Mouse (Mus musculus): ENCODE measurements around the gene Mrrf. TPM values are rescaled to one million over a fixed set of nuclear protein-coding genes. Genes with fewer than 3 reads are reported as not detected.
"Not testable (repeated sequence)": the region's sequence is repeated elsewhere in the genome, so short reads cannot be mapped to it uniquely, and the experiment has no call there.

Gene Mrrf
- total and polyA plus RNA-seq, 3 experiments: 1.8 to 57.9 (median 55.2) TPM

GRCm38 (mm10) chr2:36179487-36179886 is 43.3 kb downstream of the Mrrf start:
- Histone ChIP-seq H3K4me1 (ENCODE audit: insufficient read depth, low read depth, low read length) (peaks cover 5% of the 10 kb centered on the region), H3K36me3 (replicated peaks) (peaks cover 77% of the 10 kb centered on the region), H3K27me3 (ENCODE audit: insufficient read depth, low read length) (no peaks in the 10 kb centered on the region), H3K4me3 (ENCODE audit: low read depth, low read length) (no peak overlapping the region), H3K9me3 (replicated peaks) (no peaks in the 10 kb centered on the region)
- no peak for ATAC-seq (ENCODE audit: extremely low read depth, insufficient number of reproducible peaks, low FRiP score, poor library complexity, severe bottlenecking)
- no peak for DNase-seq (ENCODE audit: low spot score)
- TF ChIP-seq GATA2 (IDR thresholded peaks at IDR 0.05; ENCODE audit: borderline replicate concordance, low read depth, low read length) (no peak), GATA1 (IDR thresholded peaks at IDR 0.05; ENCODE audit: borderline replicate concordance, low read length) (no peak), POLR2AphosphoS5 (IDR thresholded peaks at IDR 0.05; ENCODE audit: insufficient replicate concordance, low read depth, low read length) (no peak), TAL1 (conservative IDR thresholded peaks at IDR 0.05; ENCODE audit: low read depth, low read length) (no peak), CTCF (IDR thresholded peaks at IDR 0.05; ENCODE audit: low read depth, low read length) (no peak)

- not testable (repeated sequence) for ATAC-seq (ENCODE audit: extremely low read depth, insufficient number of reproducible peaks, low FRiP score, poor library complexity, severe bottlenecking); H3K4me3 ChIP-seq (ENCODE audit: low read depth, low read length)
- peaks cover 73% of the 10 kb centered on the region for H3K36me3 ChIP-seq (replicated peaks)
Measured at GRCm38 (mm10) chr2:36181587-36182368, 45.6 kb downstream of the Mrrf start.

GRCm38 (mm10) chr2:36183278-36183677 is 47.1 kb downstream of the Mrrf start:
- Histone ChIP-seq H3K36me3 (replicated peaks) (peaks cover 61% of the 10 kb centered on the region), H3K27me3 (ENCODE audit: insufficient read depth, low read length) (no peaks in the 10 kb centered on the region), H3K4me3 (ENCODE audit: low read depth, low read length) (no peak overlapping the region), H3K9me3 (replicated peaks) (no peaks in the 10 kb centered on the region), H3K4me1 (ENCODE audit: insufficient read depth, low read depth, low read length) (no peaks in the 10 kb centered on the region; the same call in 1 of the 2 replicates)
- DNase-seq (ENCODE audit: low spot score) (no peak), ATAC-seq (ENCODE audit: extremely low read depth, insufficient number of reproducible peaks, low FRiP score, poor library complexity, severe bottlenecking) (no peak)
- no peak for TF ChIP-seq GATA2 (IDR thresholded peaks at IDR 0.05; ENCODE audit: borderline replicate concordance, low read depth, low read length)
- TF ChIP-seq GATA1 (IDR thresholded peaks at IDR 0.05; ENCODE audit: borderline replicate concordance, low read length): no peak
- no peak for TF ChIP-seq TAL1 (conservative IDR thresholded peaks at IDR 0.05; ENCODE audit: low read depth, low read length)
- TF ChIP-seq POLR2AphosphoS5 (IDR thresholded peaks at IDR 0.05; ENCODE audit: insufficient replicate concordance, low read depth, low read length): no peak
- no peak for TF ChIP-seq CTCF (IDR thresholded peaks at IDR 0.05; ENCODE audit: low read depth, low read length)

More at GRCm38 (mm10) chr2:36181587-36182368, 45.6 kb downstream of the Mrrf start:
- H3K27me3 ChIP-seq (ENCODE audit: insufficient read depth, low read length); DNase-seq (ENCODE audit: low spot score); H3K4me1 ChIP-seq (ENCODE audit: insufficient read depth, low read depth, low read length); H3K9me3 ChIP-seq (replicated peaks): not testable (repeated sequence)

- H3K27me3 ChIP-seq (ENCODE audit: insufficient read depth, low read length): no peaks in the 10 kb centered on the region
- H3K4me3 ChIP-seq (ENCODE audit: low read depth, low read length): no peak overlapping the region
- H3K4me1 ChIP-seq (ENCODE audit: insufficient read depth, low read depth, low read length): no peaks in the 10 kb centered on the region; the same call in 1 of the 2 replicates
- no peak for ATAC-seq (ENCODE audit: extremely low read depth, insufficient number of reproducible peaks, low FRiP score, poor library complexity, severe bottlenecking)
- TF ChIP-seq TAL1 (conservative IDR thresholded peaks at IDR 0.05; ENCODE audit: low read depth, low read length): no peak
- no peak for TF ChIP-seq CTCF (IDR thresholded peaks at IDR 0.05; ENCODE audit: low read depth, low read length)
- no peak for TF ChIP-seq POLR2AphosphoS5 (IDR thresholded peaks at IDR 0.05; ENCODE audit: insufficient replicate concordance, low read depth, low read length)
- no peak for TF ChIP-seq GATA1 (IDR thresholded peaks at IDR 0.05; ENCODE audit: borderline replicate concordance, low read length)
- TF ChIP-seq GATA2 (IDR thresholded peaks at IDR 0.05; ENCODE audit: borderline replicate concordance, low read depth, low read length): no peak
- DNase-seq (ENCODE audit: low spot score): no peak
- peaks cover 57% of the 10 kb centered on the region for H3K36me3 ChIP-seq (replicated peaks)
- no peaks in the 10 kb centered on the region for H3K9me3 ChIP-seq (replicated peaks)
Measured at GRCm38 (mm10) chr2:36184192-36184591, 48.0 kb downstream of the Mrrf start.

- no peaks in the 10 kb centered on the region for H3K9me3 ChIP-seq (replicated peaks)
- H3K36me3 ChIP-seq (replicated peaks): peaks cover 55% of the 10 kb centered on the region
- TF ChIP-seq GATA2 (IDR thresholded peaks at IDR 0.05; ENCODE audit: borderline replicate concordance, low read depth, low read length): no peak
- TF ChIP-seq GATA1 (IDR thresholded peaks at IDR 0.05; ENCODE audit: borderline replicate concordance, low read length): no peak
- TF ChIP-seq POLR2AphosphoS5 (IDR thresholded peaks at IDR 0.05; ENCODE audit: insufficient replicate concordance, low read depth, low read length): no peak
- TF ChIP-seq TAL1 (conservative IDR thresholded peaks at IDR 0.05; ENCODE audit: low read depth, low read length): no peak
- no peak for TF ChIP-seq CTCF (IDR thresholded peaks at IDR 0.05; ENCODE audit: low read depth, low read length)
- no peaks in the 10 kb centered on the region; the same call in 1 of the 2 replicates for H3K4me1 ChIP-seq (ENCODE audit: insufficient read depth, low read depth, low read length)
- no peaks in the 10 kb centered on the region for H3K27me3 ChIP-seq (ENCODE audit: insufficient read depth, low read length)
- H3K4me3 ChIP-seq (ENCODE audit: low read depth, low read length): no peak overlapping the region
- DNase-seq (ENCODE audit: low spot score): no peak
- no peak for ATAC-seq (ENCODE audit: extremely low read depth, insufficient number of reproducible peaks, low FRiP score, poor library complexity, severe bottlenecking)
Measured at GRCm38 (mm10) chr2:36184876-36185275, 48.7 kb downstream of the Mrrf start.

GRCm38 (mm10) chr2:36189200-36189599 is 53.0 kb downstream of the Mrrf start:
- not testable (repeated sequence) for H3K4me1 ChIP-seq (ENCODE audit: insufficient read depth, low read depth, low read length); ATAC-seq (ENCODE audit: extremely low read depth, insufficient number of reproducible peaks, low FRiP score, poor library complexity, severe bottlenecking); H3K9me3 ChIP-seq (replicated peaks); H3K27me3 ChIP-seq (ENCODE audit: insufficient read depth, low read length); DNase-seq (ENCODE audit: low spot score); H3K4me3 ChIP-seq (ENCODE audit: low read depth, low read length)
- peaks cover 58% of the 10 kb centered on the region for H3K36me3 ChIP-seq (replicated peaks)

Data from G1E (cell line).